Mouse (Mus musculus): ENCODE measurements around the gene Cblc. TPM values are rescaled to one million over a fixed set of nuclear protein-coding genes. Genes with fewer than 3 reads are reported as not detected.

Gene Cblc
- polyA plus RNA-seq, 1 experiment from 2014 or later = 0.49 TPM

DNA sequence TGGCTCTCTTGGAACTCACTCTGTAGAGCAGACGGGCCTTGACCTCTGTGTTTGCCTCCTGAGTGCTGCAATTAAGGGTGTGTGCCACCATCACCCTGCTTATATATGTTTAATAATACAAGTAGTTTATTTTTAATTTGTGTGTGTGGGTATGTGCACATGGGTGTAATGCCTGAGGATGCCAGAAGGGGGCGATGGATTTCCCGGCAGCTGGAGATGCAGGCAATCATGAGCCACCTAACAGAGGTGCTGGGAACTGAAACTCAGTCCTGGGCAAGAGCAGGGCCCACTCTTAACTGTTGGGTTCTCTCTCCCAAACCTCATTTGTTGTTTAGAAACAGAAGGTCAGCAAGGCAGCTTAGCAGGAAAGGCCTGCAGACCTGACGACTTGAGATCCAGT is 16.7 kb downstream of the Cblc start:
- WGBS = 79% methylated on average over 4 of the region's 4 CpGs
- no peaks in the 10 kb centered on the region for H3K36me3 ChIP-seq (ENCODE audit: control insufficient read depth, insufficient read depth, low read length)
- H3K9ac ChIP-seq (ENCODE audit: low read depth, low read length) = no peak overlapping the region
- no peak overlapping the region for H3K27ac ChIP-seq (ENCODE audit: low read length)
- H3K4me3 ChIP-seq (ENCODE audit: low read depth, low read length) = no peak overlapping the region
- no peak for ATAC-seq
- H3K27me3 ChIP-seq (ENCODE audit: control insufficient read depth, insufficient read depth, low read depth, low read length) = no peaks in the 10 kb centered on the region
- no peak overlapping the region for H3K4me2 ChIP-seq (ENCODE audit: low read length)
- no peaks in the 10 kb centered on the region for H3K9me3 ChIP-seq (replicated peaks; ENCODE audit: control insufficient read depth, low read length, poor library complexity, severe bottlenecking)
- H3K4me1 ChIP-seq (ENCODE audit: control insufficient read depth, insufficient read depth, low read length) = no peaks in the 10 kb centered on the region

DNA sequence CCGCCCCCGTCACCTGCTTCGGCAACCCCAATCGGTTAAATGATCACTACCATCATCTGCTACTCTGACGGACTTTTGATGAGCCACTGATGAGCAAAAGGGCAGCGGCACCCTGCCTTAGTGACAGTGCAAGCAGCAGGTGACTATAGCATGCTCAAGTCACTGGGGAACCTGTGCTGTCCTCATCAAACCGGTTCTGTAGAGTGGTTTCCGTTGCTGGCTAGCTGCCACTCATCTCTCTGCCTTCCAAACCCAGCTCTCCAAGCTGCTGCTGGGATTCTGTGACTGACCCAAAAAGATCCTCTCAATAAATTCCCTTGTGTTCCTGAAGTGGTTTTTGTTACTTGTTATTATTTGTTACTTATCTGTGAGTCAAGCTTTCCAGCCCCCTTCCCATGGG is 18.0 kb downstream of the Cblc start:
- Histone ChIP-seq H3K4me2 (ENCODE audit: low read length) (no peak overlapping the region), H3K36me3 (ENCODE audit: control insufficient read depth, insufficient read depth, low read length) (no peaks in the 10 kb centered on the region), H3K4me1 (ENCODE audit: control insufficient read depth, insufficient read depth, low read length) (no peaks in the 10 kb centered on the region), H3K9ac (ENCODE audit: low read depth, low read length) (no peak overlapping the region), H3K4me3 (ENCODE audit: low read depth, low read length) (no peak overlapping the region), H3K27ac (ENCODE audit: low read length) (no peak overlapping the region), H3K27me3 (ENCODE audit: control insufficient read depth, insufficient read depth, low read depth, low read length) (no peaks in the 10 kb centered on the region), H3K9me3 (replicated peaks; ENCODE audit: control insufficient read depth, low read length, poor library complexity, severe bottlenecking) (no peaks in the 10 kb centered on the region)
- no peak for ATAC-seq
- WGBS = 88% methylated on average over 8 of the region's 8 CpGs

DNA sequence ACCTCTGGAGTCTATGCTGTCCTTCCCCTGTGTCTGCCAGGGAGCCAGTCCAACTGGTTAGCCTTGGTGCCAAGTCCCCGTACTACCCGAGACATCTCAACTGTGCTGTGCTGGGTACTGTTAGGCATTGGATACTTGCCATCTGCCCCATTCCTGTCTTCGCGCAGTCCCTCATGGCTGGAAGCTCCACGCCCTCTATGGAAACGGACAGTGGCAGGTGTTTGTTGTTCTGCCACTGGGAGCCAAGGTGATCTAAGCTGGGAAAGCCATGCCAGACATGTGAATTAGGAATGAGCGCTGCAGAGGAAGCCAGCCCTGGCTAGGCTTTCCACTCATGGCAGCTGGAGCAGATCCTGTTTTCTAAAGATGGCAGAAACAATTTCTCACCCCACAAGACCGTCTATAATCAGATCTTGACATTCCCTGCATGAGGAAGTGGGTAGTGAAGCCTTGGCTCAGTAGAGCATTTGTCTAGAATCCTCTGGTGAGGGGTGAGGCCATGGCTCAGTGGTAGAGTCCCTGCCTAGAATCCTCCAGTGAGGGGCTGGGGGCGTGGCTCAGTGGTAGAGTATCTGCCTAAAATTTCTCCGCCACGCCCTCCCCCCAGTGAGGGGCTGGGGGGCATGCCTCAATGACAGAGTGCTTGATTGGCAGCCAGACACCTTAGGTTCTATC is 19.4 kb downstream of the Cblc start:
- no peak overlapping the region for H3K4me3 ChIP-seq (ENCODE audit: low read depth, low read length)
- H3K4me1 ChIP-seq (ENCODE audit: control insufficient read depth, insufficient read depth, low read length) = no peaks in the 10 kb centered on the region
- H3K27me3 ChIP-seq (ENCODE audit: control insufficient read depth, insufficient read depth, low read depth, low read length) = no peaks in the 10 kb centered on the region
- ATAC-seq = no peak
- no peaks in the 10 kb centered on the region for H3K36me3 ChIP-seq (ENCODE audit: control insufficient read depth, insufficient read depth, low read length)
- no peak overlapping the region for H3K4me2 ChIP-seq (ENCODE audit: low read length)
- H3K9ac ChIP-seq (ENCODE audit: low read depth, low read length) = no peak overlapping the region
- no peak overlapping the region for H3K27ac ChIP-seq (ENCODE audit: low read length)
- WGBS = 87% methylated on average over 11 of the region's 11 CpGs
- H3K9me3 ChIP-seq (replicated peaks; ENCODE audit: control insufficient read depth, low read length, poor library complexity, severe bottlenecking) = no peaks in the 10 kb centered on the region

DNA sequence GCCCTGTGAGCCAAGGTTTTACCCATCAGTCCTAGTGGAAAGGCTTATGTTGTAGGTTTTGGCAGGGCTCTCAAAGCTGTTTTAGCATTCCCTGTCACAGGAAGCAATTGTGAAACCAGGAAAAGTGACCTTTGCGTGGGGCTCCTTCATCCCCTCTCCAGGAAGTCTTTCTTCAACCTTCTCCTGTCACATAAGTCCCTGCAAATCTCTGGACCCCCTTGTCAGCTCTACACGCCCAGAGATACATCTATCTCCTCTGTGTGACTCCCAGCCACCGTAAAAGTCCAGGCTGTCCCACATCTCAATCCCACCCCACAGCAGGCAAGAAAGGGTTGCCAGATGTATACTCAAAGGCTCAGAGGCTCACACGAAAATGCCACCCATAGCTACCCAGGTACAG is 24.9 kb downstream of the Cblc start:
- no peak overlapping the region for H3K9ac ChIP-seq (ENCODE audit: low read depth, low read length)
- WGBS = 62% methylated on average over 4 of the region's 4 CpGs
- H3K4me1 ChIP-seq (ENCODE audit: control insufficient read depth, insufficient read depth, low read length) = peaks cover 11% of the 10 kb centered on the region
- no peak overlapping the region for H3K27ac ChIP-seq (ENCODE audit: low read length)
- H3K9me3 ChIP-seq (replicated peaks; ENCODE audit: control insufficient read depth, low read length, poor library complexity, severe bottlenecking) = no peaks in the 10 kb centered on the region
- no peak for ATAC-seq
- H3K36me3 ChIP-seq (ENCODE audit: control insufficient read depth, insufficient read depth, low read length) = no peaks in the 10 kb centered on the region
- H3K27me3 ChIP-seq (ENCODE audit: control insufficient read depth, insufficient read depth, low read depth, low read length) = peaks cover 24% of the 10 kb centered on the region
- H3K4me2 ChIP-seq (ENCODE audit: low read length) = no peak overlapping the region
- H3K4me3 ChIP-seq (ENCODE audit: low read depth, low read length) = no peak overlapping the region

DNA sequence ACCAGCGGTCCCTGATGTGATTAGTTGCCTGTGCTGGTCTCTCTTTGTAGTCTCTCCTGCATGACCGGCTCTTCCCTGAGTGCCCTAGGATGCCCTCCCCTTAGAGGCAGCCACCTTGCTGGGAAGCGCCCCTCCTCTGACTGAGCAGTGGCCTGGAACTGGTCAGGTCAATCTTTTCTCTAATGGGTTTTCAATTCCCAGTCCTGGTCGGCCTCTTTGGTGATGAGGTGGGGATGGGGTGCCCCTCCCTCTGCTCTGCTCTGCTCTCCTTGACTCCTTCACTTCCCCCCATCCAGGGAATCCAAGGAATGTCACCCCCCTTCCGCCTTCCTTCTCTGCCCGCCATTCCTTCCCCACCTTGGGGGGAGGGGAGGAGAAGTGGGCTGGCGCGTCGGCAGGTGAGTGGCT is 25.6 kb downstream of the Cblc start, which contains the start of gene Bcam:
TSS of gene Bcam (minus strand) at position 33 of the 408 bp plus-strand sequence.
- 2% methylated on average over 9 of the region's 9 CpGs for WGBS
- Histone ChIP-seq H3K4me3 (ENCODE audit: low read depth, low read length) (peak within 1 kb of the TSS; percentile 41), H3K4me1 (ENCODE audit: control insufficient read depth, insufficient read depth, low read length) (peaks cover 11% of the 10 kb centered on the region), H3K4me2 (ENCODE audit: low read length) (peak within 1 kb of the TSS; percentile 74), H3K9me3 (replicated peaks; ENCODE audit: control insufficient read depth, low read length, poor library complexity, severe bottlenecking) (no peaks in the 10 kb centered on the region), H3K27ac (ENCODE audit: low read length) (no peak within 1 kb of the TSS), H3K9ac (ENCODE audit: low read depth, low read length) (peak within 1 kb of the TSS; percentile 61), H3K36me3 (ENCODE audit: control insufficient read depth, insufficient read depth, low read length) (no peaks in the 10 kb centered on the region), H3K27me3 (ENCODE audit: control insufficient read depth, insufficient read depth, low read depth, low read length) (peaks cover 24% of the 10 kb centered on the region)
- ATAC-seq = peak; percentile 56; the same call in 1 of the 2 replicates

DNA sequence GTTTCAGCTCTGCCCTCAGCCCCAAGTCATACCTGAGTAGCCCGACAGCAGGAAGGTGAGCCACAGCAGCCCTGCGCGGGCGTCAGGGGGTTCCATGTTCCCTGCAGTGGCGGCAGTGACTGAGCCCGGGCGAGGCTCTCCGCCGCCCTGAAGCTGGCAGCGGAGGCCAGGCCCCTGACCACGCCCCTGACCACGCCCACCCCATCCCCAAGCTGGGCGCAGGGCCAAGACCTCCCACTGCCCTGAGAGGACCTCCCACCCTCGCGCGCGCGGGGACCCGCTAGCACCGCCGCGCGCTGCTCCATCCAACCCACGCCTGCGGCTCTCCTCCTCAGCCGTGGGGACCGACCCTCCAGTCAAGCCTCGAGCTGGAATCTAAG is 26.2 kb downstream of the Cblc start:
- Histone ChIP-seq H3K27ac (ENCODE audit: low read length) (no peak overlapping the region), H3K9ac (ENCODE audit: low read depth, low read length) (peak overlapping the region; percentile 61), H3K9me3 (replicated peaks; ENCODE audit: control insufficient read depth, low read length, poor library complexity, severe bottlenecking) (no peaks in the 10 kb centered on the region), H3K36me3 (ENCODE audit: control insufficient read depth, insufficient read depth, low read length) (no peaks in the 10 kb centered on the region), H3K4me1 (ENCODE audit: control insufficient read depth, insufficient read depth, low read length) (peaks cover 11% of the 10 kb centered on the region), H3K27me3 (ENCODE audit: control insufficient read depth, insufficient read depth, low read depth, low read length) (peaks cover 24% of the 10 kb centered on the region), H3K4me2 (ENCODE audit: low read length) (peak overlapping the region; percentile 74), H3K4me3 (ENCODE audit: low read depth, low read length) (peak overlapping the region; percentile 41)
- WGBS = under 1% methylated on average over 27 of the region's 28 CpGs
- peak; percentile 74 for ATAC-seq

DNA sequence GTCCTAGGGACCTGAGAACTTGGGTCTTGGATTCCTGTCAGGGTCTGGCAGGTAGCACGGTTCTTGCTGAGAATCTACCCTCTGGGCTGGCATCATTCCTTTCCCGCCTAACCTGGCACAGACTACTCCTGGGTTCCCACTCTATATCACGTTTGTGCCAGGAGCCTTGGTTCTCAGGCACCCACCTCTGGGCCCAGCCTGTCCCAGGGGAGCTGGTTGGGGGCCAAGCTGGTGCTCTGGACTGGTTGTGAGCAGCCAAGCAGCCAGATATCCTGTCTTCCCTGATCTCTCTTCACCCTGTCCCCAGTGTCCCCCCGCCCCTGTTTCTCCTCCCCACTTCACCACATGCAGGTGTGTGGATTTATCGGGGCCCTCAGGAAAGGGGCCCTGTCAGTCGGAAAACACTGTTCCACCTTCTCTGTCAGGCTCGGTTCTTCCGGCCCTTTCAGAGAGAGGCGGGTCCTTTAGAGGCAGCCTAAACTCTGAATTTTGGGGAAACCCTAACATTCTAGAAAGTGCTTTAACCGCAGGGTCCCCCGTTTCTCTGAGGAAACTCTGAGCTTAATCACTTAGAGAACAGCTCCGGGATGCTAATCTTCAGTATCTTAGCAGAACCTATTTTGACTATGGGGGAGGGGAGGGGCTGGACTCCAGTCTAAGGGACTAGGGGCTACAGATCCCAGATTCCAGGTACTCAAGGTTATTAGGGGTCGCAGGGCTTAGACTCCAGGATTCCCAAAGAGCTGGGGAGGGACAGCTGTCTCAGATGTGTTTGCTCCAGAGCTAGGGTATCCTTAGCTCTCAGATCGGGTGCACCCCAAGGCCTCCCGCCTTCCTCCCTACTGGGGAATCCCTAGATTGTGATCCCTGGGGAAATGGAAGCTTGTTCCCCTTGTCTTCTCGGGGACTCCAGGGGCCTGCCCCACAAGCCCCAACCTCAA is 26.9 kb downstream of the Cblc start:
- ATAC-seq = 0 out of 2 replicates have a peak, but pooled peaks have one; percentile 2

DNA sequence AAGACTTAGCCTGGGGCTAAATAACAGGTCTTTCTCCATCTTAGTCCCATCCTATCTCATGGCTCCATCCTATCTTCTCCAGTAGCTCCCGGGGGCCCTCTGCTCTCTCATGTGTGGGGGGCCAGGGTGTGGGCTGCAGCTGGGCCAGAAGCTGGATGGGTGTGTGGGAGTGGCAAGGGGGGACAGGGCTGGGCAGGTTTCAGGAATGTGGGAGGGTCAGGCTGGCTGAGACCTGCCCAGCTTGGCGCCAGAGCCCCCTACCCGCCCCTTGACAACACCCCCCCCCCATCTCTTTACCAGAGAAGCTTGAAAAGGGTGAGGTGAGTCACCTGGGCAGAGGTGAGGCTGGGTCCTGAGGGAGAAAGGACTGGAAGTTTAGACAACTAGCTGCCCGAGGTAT is 27.6 kb downstream of the Cblc start:
- Histone ChIP-seq H3K9ac (ENCODE audit: low read depth, low read length) (no peak overlapping the region), H3K27ac (ENCODE audit: low read length) (no peak overlapping the region), H3K4me2 (ENCODE audit: low read length) (no peak overlapping the region), H3K36me3 (ENCODE audit: control insufficient read depth, insufficient read depth, low read length) (no peaks in the 10 kb centered on the region), H3K4me3 (ENCODE audit: low read depth, low read length) (no peak overlapping the region), H3K27me3 (ENCODE audit: control insufficient read depth, insufficient read depth, low read depth, low read length) (peaks cover 24% of the 10 kb centered on the region), H3K4me1 (ENCODE audit: control insufficient read depth, insufficient read depth, low read length) (peaks cover 11% of the 10 kb centered on the region), H3K9me3 (replicated peaks; ENCODE audit: control insufficient read depth, low read length, poor library complexity, severe bottlenecking) (no peaks in the 10 kb centered on the region)
- no peak for ATAC-seq
- WGBS = 24% methylated on average over 4 of the region's 4 CpGs

More for the DNA sequence above, 26.9 kb downstream of the Cblc start:
- Histone ChIP-seq H3K27ac (ENCODE audit: low read length) (no peak overlapping the region), H3K9me3 (replicated peaks; ENCODE audit: control insufficient read depth, low read length, poor library complexity, severe bottlenecking) (no peaks in the 10 kb centered on the region), H3K9ac (ENCODE audit: low read depth, low read length) (peak overlapping the region; percentile 61), H3K27me3 (ENCODE audit: control insufficient read depth, insufficient read depth, low read depth, low read length) (peaks cover 24% of the 10 kb centered on the region), H3K4me2 (ENCODE audit: low read length) (peak overlapping the region; percentile 74), H3K4me3 (ENCODE audit: low read depth, low read length) (peak overlapping the region; percentile 41), H3K36me3 (ENCODE audit: control insufficient read depth, insufficient read depth, low read length) (no peaks in the 10 kb centered on the region), H3K4me1 (ENCODE audit: control insufficient read depth, insufficient read depth, low read length) (peaks cover 11% of the 10 kb centered on the region)
- WGBS = 14% methylated on average over 16 of the region's 16 CpGs

DNA sequence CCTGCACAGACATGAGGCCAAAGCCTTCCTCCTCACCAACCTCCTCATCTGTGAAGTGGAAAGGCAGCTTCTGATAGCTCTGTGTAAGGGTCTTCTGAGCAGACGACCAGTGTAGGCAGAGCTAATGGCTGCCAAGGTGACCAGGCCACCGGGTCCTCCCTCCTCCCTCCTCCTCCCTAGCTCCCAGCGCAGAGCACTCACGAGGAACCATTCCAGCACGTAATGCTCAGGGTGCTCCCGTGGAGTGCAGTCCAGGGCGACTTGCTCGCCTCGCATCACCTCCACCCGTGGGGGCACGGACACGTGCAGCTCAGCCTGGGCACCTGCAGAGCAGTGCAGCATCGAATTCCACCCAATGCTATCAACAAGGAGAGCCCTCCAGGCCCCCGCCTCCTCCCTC is 28.4 kb downstream of the Cblc start:
- peaks cover 11% of the 10 kb centered on the region for H3K4me1 ChIP-seq (ENCODE audit: control insufficient read depth, insufficient read depth, low read length)
- H3K9ac ChIP-seq (ENCODE audit: low read depth, low read length) = no peak overlapping the region
- no peak overlapping the region for H3K27ac ChIP-seq (ENCODE audit: low read length)
- no peak for ATAC-seq
- 66% methylated on average over 14 of the region's 14 CpGs for WGBS
- no peaks in the 10 kb centered on the region for H3K36me3 ChIP-seq (ENCODE audit: control insufficient read depth, insufficient read depth, low read length)
- H3K4me3 ChIP-seq (ENCODE audit: low read depth, low read length) = no peak overlapping the region
- H3K4me2 ChIP-seq (ENCODE audit: low read length) = no peak overlapping the region
- no peaks in the 10 kb centered on the region for H3K9me3 ChIP-seq (replicated peaks; ENCODE audit: control insufficient read depth, low read length, poor library complexity, severe bottlenecking)
- peaks cover 24% of the 10 kb centered on the region for H3K27me3 ChIP-seq (ENCODE audit: control insufficient read depth, insufficient read depth, low read depth, low read length)

All from midbrain, embryonic 16.5 days (tissue).